Mouse (Mus musculus) testis, adult 2 months (tissue): ENCODE measurements around the gene Fam196b.

Experiments
- CTCF ChIP-seq: fragments of 200-500 bp; IDR thresholded peaks from 2 replicates; pipeline ENCODE4 v1.5.1; 2012; ENCODE audit warnings: low read depth, mild to moderate bottlenecking, inconsistent platforms, low read length, moderate library complexity; ENCODE audit not compliant: control insufficient read depth, insufficient read depth, insufficient replicate concordance
- POLR2A ChIP-seq: fragments of 200-500 bp; IDR thresholded peaks from 2 replicates; pipeline ENCODE4 v1.6.1; 2012; ENCODE audit warnings: low read depth, mild to moderate bottlenecking, inconsistent platforms, low read length, moderate library complexity; ENCODE audit not compliant: control insufficient read depth

DNA sequence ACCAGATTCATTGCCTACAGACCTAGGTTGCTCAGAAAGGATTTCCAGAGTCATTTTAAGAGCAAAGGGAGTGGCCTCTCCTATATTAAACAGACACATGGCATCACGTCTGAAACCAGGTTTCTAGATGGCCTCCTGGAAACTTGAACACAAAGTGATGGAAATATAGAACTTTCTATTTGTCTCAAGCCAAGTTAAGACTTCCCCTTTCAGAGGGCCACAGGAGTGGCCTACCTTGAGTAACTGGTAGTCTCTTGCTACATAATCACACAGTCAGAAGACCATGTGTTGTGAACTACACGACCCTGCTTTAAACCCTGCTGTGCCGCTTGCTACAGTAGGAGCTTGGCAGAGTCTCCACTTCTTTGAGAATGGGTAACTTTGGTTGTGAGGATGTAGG is 68.9 kb downstream of the Fam196b start:
- TF ChIP-seq POLR2A (no peak), CTCF (no peak)
